Mouse (Mus musculus) liver, adult 2 months (tissue): ENCODE measurements at regions not wholly inside any gene's neighbourhood (a gene's known extent, or its start where the extent isn't known, plus 50 kb on each side); places are given as distances from the start of the nearest gene placed in this dataset.

Source experiments
- CTCF ChIP-seq: fragments of 200-500 bp; IDR thresholded peaks from 2 replicates; pipeline ENCODE4 v1.5.1; 2011; ENCODE audit warnings: low read depth, low read length, control low read depth
- POLR2A ChIP-seq: fragments of 200-500 bp; IDR thresholded peaks from 2 replicates; pipeline ENCODE4 v1.6.1; 2011; ENCODE audit warnings: low read length, control low read depth; ENCODE audit not compliant: insufficient read depth; ENCODE audit errors: extremely low read depth

- TF ChIP-seq POLR2A (no peak), CTCF (no peak)
Measured at GRCm38 (mm10) chr2:148605425-148605930, 66.9 kb upstream of the Nxt1 start.
